Mouse (Mus musculus) myocyte (in vitro differentiated cells): ENCODE results near the gene Gm20388. TPM values are rescaled to one million over a fixed set of nuclear protein-coding genes. Genes with fewer than 3 reads are reported as not detected.
A peak's percentile ranks its signal among the peaks of the same experiment; 100 is the strongest.

ENCODE experiments used
- H3K27me3 ChIP-seq: one replicate; pipeline ENCODE4 v1.6.1; 2011; ENCODE audit not compliant: control insufficient read depth, insufficient read depth, insufficient read length
- H3K36me3 ChIP-seq: one replicate; pipeline ENCODE4 v1.6.1; 2011; ENCODE audit not compliant: control insufficient read depth, insufficient read depth
- H3K4me2 ChIP-seq: one replicate; pipeline ENCODE4 v1.6.1; 2011; ENCODE audit warnings: low read depth, control low read depth
- H3K4me3 ChIP-seq: one replicate; pipeline ENCODE4 v1.5.1; 2011; ENCODE audit warnings: mild to moderate bottlenecking, control low read depth, moderate library complexity
- H3K79me2 ChIP-seq: one replicate; pipeline ENCODE4 v1.6.1; 2011; ENCODE audit not compliant: control insufficient read depth, insufficient read depth
- H3ac ChIP-seq: one replicate; pipeline ENCODE4 v1.6.1; 2011; ENCODE audit not compliant: control insufficient read depth, insufficient read length
- CEBPB ChIP-seq: IDR thresholded peaks from 2 replicates; pipeline ENCODE4 v1.6.1; 2011; ENCODE audit warnings: mild to moderate bottlenecking, moderate library complexity; ENCODE audit not compliant: poor library complexity, insufficient read depth, severe bottlenecking
- E2F4 ChIP-seq: IDR thresholded peaks from one replicate; pipeline ENCODE4 v1.6.1; 2011; ENCODE audit warnings: mild to moderate bottlenecking, control low read depth, moderate library complexity; ENCODE audit not compliant: insufficient read depth
- MAX ChIP-seq: IDR thresholded peaks from one replicate; pipeline ENCODE4 v1.6.1; 2011; ENCODE audit warnings: low read depth, mild to moderate bottlenecking, control low read depth
- MYOD1 ChIP-seq, 3 experiments: IDR thresholded peaks; one replicate each; pipeline ENCODE4 v1.6.1; 2011; ENCODE audit warnings: control low read depth in 2 of 3, low read depth in 2 of 3, mild to moderate bottlenecking in 2 of 3, moderate library complexity in 1 of 3; ENCODE audit not compliant: insufficient read length in 2 of 3, control insufficient read depth in 1 of 3
- MYOG ChIP-seq, 3 experiments: IDR thresholded peaks; one replicate each; pipeline ENCODE4 v1.6.1; 2011; ENCODE audit warnings: control low read depth in 2 of 3, low read depth in 2 of 3, mild to moderate bottlenecking in 2 of 3; ENCODE audit not compliant: insufficient read length in 2 of 3, control insufficient read depth in 1 of 3, insufficient read depth in 1 of 3
- POLR2A ChIP-seq: IDR thresholded peaks from one replicate; pipeline ENCODE4 v1.6.1; 2011; ENCODE audit warnings: low read depth, mild to moderate bottlenecking, control low read depth, moderate library complexity; ENCODE audit not compliant: insufficient read length
- POLR2AphosphoS2 ChIP-seq: IDR thresholded peaks from one replicate; pipeline ENCODE4 v1.6.1; 2011; ENCODE audit warnings: low read depth, control low read depth; ENCODE audit not compliant: insufficient read length
- REST ChIP-seq: IDR thresholded peaks from one replicate; pipeline ENCODE4 v1.6.1; 2011; ENCODE audit warnings: mild to moderate bottlenecking, control low read depth, moderate library complexity; ENCODE audit not compliant: insufficient read depth, insufficient read length
- SRF ChIP-seq: IDR thresholded peaks from one replicate; pipeline ENCODE4 v1.6.1; 2011; ENCODE audit warnings: low read depth; ENCODE audit not compliant: control insufficient read depth, insufficient read length
- TCF12 ChIP-seq: IDR thresholded peaks from one replicate; pipeline ENCODE4 v1.6.1; 2011; ENCODE audit warnings: mild to moderate bottlenecking, control low read depth; ENCODE audit not compliant: poor library complexity, insufficient read depth, severe bottlenecking
- TCF3 ChIP-seq: IDR thresholded peaks from one replicate; pipeline ENCODE4 v1.6.1; 2011; ENCODE audit warnings: low read depth, control low read depth; ENCODE audit not compliant: insufficient read length
- USF1 ChIP-seq: IDR thresholded peaks from one replicate; pipeline ENCODE4 v1.6.1; 2011; ENCODE audit warnings: low read depth, mild to moderate bottlenecking, control low read depth, moderate library complexity
- polyA plus RNA-seq: library from polyadenylated mRNA; unstranded; fragments of >200 nt; fragmentation: generic; extraction: Trizol; gene quantifications from one replicate; pipeline ENCODE4 v1.2.1, GENCODE M21; 2012; ENCODE audit warnings: missing spikeins

Gm20388 gene
- polyA plus RNA-seq, 1 experiment: 15.3 TPM

DNA sequence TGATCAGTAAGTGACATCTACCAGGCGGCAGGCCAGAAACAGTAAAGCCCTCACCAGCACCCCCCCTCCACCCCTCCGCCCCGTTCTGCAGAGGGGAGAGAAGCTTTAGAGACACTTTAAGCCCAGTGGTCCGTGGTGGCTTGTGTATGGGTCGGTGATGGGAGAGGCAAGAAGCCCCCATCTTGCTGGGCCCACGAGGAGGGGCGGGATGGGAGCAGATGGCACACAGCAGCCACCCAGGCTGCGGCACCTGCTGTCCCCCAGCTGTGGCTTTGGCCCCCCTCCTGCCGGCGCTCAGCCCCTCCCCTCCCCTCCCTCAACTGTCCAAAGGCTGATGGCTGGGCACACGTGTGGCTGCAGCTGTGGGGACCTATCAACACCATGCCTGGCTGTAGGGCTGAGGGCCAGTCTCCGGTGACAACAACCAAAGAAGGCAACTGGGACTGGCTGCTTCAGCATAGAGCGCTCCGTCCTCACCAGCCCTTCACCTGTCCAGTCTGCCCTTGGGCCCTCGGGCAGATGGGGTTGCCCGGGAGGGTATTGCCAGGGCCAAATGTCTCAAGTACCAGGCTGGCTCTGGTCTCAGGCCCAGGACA is 2740.8 kb downstream of the Gm20388 start:
- Histone ChIP-seq H3K27me3 (no peaks in the 10 kb centered on the region), H3K4me3 (no peak overlapping the region), H3ac (no peak overlapping the region)

DNA sequence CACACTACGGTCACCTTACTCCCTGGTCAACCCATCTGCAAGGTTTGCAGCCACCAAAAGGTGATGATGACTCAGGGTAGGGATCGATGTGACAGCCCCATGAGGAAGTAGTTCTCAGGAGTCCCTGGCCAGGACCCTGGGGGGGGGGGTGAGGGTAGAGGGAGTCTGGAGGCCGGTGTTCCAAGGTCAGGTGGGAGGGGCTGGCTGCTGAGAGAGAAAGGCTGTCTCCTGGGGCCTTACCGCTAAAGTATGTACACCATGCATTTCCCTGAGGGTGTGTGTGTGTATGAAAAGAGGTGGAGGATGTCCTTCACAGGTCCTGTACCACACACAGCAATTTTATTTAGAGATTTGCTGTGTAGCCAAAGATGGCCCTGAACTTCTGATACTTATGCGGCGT is 2742.0 kb downstream of the Gm20388 start:
- no peak overlapping the region for H3K4me2 ChIP-seq
- no peaks in the 10 kb centered on the region for H3K27me3 ChIP-seq
- H3K36me3 ChIP-seq: no peaks in the 10 kb centered on the region
- H3K4me3 ChIP-seq: no peak overlapping the region
- H3ac ChIP-seq: no peak overlapping the region
- no peaks in the 10 kb centered on the region for H3K79me2 ChIP-seq
- TF ChIP-seq POLR2AphosphoS2: no peak
- no peak for TF ChIP-seq REST
- no peak for TF ChIP-seq E2F4
- TF ChIP-seq MYOD1 (IDR thresholded peaks at IDR 0.05; ENCODE audit: control insufficient read depth in 1 of 3, insufficient read length in 2 of 3, low read depth in 2 of 3): no peak
- TF ChIP-seq TCF3: no peak
- no peak for TF ChIP-seq CEBPB
- TF ChIP-seq TCF12: no peak
- TF ChIP-seq SRF: no peak
- no peak for TF ChIP-seq MAX
- no peak for TF ChIP-seq MYOG (IDR thresholded peaks at IDR 0.05; ENCODE audit: control insufficient read depth in 1 of 3, insufficient read depth in 1 of 3, insufficient read length in 2 of 3, low read depth in 2 of 3)
- no peak for TF ChIP-seq USF1
- TF ChIP-seq POLR2A: no peak

More for the DNA sequence above, 2740.8 kb downstream of the Gm20388 start:
- H3K79me2 ChIP-seq: no peaks in the 10 kb centered on the region
- peak; percentile 99 for TF ChIP-seq TCF3
- no peak for TF ChIP-seq USF1
- TF ChIP-seq POLR2AphosphoS2: no peak
- peak; percentile 97 to 100 (median 98) for TF ChIP-seq MYOD1 (IDR thresholded peaks at IDR 0.05; ENCODE audit: control insufficient read depth in 1 of 3, insufficient read length in 2 of 3, low read depth in 2 of 3)
- TF ChIP-seq POLR2A: no peak
- no peak for TF ChIP-seq REST
- TF ChIP-seq SRF: peak; percentile 92
- TF ChIP-seq CEBPB: no peak
- TF ChIP-seq MYOG (IDR thresholded peaks at IDR 0.05; ENCODE audit: control insufficient read depth in 1 of 3, insufficient read depth in 1 of 3, insufficient read length in 2 of 3, low read depth in 2 of 3): peak; percentile 87 to 98 (median 98)
- TF ChIP-seq TCF12: peak; percentile 100
- no peak for TF ChIP-seq E2F4
- TF ChIP-seq MAX: no peak
- H3K4me2 ChIP-seq: no peak overlapping the region
- H3K36me3 ChIP-seq: no peaks in the 10 kb centered on the region

DNA sequence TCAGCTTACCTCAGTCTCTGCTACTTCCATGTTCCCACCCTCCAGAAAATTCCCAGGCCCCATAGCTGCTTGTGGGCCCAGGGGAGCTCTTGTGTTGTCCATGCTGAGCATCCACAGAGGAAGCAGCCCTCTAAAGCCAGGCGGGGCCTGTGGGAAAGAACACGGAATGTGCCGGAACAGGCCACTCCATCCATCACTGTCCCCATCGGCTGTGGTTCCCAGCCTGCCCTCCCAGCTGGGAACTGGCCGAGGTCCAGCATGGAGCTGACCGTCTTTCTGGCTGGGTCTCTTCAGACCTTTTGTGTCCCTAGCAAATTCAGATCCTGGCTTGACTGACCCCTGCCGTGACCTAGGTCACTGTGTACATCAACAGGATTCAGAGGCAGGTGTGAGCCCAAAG is 2744.1 kb downstream of the Gm20388 start:
- Histone ChIP-seq H3K4me3 (no peak overlapping the region), H3K79me2 (no peaks in the 10 kb centered on the region), H3ac (no peak overlapping the region), H3K4me2 (no peak overlapping the region), H3K27me3 (no peaks in the 10 kb centered on the region), H3K36me3 (no peaks in the 10 kb centered on the region)
- no peak for TF ChIP-seq POLR2A
- TF ChIP-seq MYOD1 (IDR thresholded peaks at IDR 0.05; ENCODE audit: control insufficient read depth in 1 of 3, insufficient read length in 2 of 3, low read depth in 2 of 3): peak in 2 of 3 experiments; percentile 7 to 54
- no peak for TF ChIP-seq CEBPB
- no peak for TF ChIP-seq E2F4
- peak in 1 of 3 experiments; percentile 18 for TF ChIP-seq MYOG (IDR thresholded peaks at IDR 0.05; ENCODE audit: control insufficient read depth in 1 of 3, insufficient read depth in 1 of 3, insufficient read length in 2 of 3, low read depth in 2 of 3)

DNA sequence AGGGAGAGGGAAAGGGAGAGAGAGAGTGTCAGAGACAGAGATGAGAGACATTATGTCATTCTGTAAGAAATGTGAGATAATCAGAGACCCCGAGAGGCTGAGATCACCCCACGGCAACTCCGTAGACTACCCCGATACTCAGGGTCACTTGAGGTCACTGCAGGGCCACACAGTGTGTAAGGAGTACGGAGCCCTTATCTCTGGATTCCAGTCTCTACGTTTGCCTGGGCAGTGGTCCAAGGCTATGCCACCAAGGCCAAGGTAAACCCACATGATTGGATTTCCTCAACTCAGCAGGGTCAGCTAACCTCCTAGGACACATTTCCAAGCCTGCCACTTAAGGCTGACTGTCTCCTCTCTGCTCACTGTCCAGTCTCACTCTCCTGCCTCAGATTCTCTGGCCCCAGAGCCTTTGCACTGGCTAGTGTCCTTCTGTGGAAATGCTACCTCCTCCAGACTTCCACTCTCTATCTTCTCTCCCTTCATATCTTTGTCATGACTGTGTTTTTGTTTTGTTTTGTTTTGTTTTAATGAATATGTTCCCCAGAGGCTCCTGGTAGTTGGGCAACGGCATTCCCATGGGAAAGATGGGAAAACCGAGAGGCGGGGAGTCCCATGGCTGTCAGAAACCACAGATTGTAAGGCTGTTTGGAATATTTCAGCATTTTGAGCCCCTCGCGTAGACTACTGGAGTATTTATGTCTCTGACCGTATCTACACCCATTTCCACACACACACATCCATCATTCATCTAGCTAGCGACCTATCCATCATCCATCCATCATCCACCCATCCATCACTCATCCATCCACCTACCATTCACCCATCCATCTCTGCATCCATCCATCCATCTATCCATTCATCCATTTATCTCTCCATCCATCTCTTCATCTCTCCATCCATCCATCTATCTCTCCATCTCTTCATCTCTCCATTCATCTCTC is 2745.7 kb downstream of the Gm20388 start:
- H3ac ChIP-seq: no peak overlapping the region
- H3K4me2 ChIP-seq: peak overlapping the region; percentile 44
- no peaks in the 10 kb centered on the region for H3K27me3 ChIP-seq
- H3K79me2 ChIP-seq: no peaks in the 10 kb centered on the region
- H3K36me3 ChIP-seq: no peaks in the 10 kb centered on the region
- TF ChIP-seq REST (no peak), TCF12 (no peak), CEBPB (peak; percentile 93)
- H3K4me3 ChIP-seq: no peak overlapping the region
